8 mouse cellular contexts compared by ENCODE assay signal in the genomic region with DNA sequence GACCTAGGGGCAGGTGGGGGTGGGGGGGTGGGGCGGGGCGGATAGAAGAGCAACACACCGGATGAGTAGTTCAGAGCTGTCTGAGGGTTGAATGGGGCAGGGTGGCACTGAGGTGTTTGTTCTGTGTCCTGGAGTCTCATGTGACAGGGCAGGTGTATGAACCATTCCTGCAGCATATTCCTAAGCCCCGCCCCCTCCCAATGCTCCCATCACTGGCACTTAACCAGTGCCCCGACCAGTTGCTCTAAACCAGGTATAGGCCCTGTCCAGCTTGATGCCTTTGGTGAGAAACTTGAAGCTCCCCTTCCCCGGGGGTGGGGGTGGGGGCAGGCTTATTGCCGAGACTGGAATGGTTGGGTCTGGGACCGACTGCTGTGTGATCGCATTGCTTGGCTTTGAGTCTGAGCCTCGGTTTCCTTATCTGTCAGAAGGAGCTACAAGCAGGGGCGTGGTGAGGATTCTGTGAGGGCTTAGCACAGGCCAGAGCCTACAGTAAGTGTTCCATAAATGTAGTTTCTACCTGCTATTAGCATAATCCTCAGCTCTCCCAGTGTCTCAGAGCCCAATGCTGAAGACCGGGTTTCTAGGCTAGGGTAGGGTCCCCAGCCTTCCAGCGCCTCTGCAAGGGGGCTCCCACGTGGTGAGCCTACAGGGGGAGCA. TPM values are rescaled to one million over a fixed set of nuclear protein-coding genes. Genes with fewer than 3 reads are reported as not detected.
DNase-seq lines count a peak whose midpoint lies in the region; TF ChIP-seq lines count a peak whose summit lies in the region.

No protein-coding gene starts in this region.

- no peak for TF ChIP-seq CTCF in E14TG2a.4 (conservative IDR thresholded peaks at IDR 0.05; ENCODE audit: low read length)

- peak overlapping the region; percentile 82 for H3K27ac ChIP-seq in hindbrain, embryonic 10.5 days

- 5% methylated on average over 14 of the region's 14 CpGs for WGBS in hindbrain, embryonic 10.5 days

- DNase-seq in cerebellum, adult 9-10 months = peak; percentile 52
- no peak for DNase-seq in cerebellum, postnatal 14 days
- no peak for DNase-seq in hindbrain, embryonic 10.5 days (ENCODE audit: low spot score)
- DNase-seq in lung, postnatal 10 days = peak; percentile 48
- no peak for DNase-seq in thymus, postnatal 36 days
- DNase-seq in layer of hippocampus, postnatal 14 days (ENCODE audit: low spot score in 2 of 2) = no peak
- DNase-seq in right cerebral cortex, adult 2 months (ENCODE audit: low spot score in 2 of 2) = no peak

- no peaks in the 10 kb centered on the region for H3K9me3 ChIP-seq in E14TG2a.4 (ENCODE audit: low read length)
- H3K9me3 ChIP-seq in hindbrain, embryonic 10.5 days = no peaks in the 10 kb centered on the region

- H3K4me1 ChIP-seq in E14TG2a.4 (replicated peaks; ENCODE audit: low read depth, low read length) = peaks cover 83% of the 10 kb centered on the region
- H3K4me1 ChIP-seq in hindbrain, embryonic 10.5 days (replicated peaks) = peaks cover 94% of the 10 kb centered on the region

- H3K4me3 ChIP-seq in E14TG2a.4 (replicated peaks; ENCODE audit: low read length) = peak overlapping the region; percentile 77
- peak overlapping the region; percentile 84 for H3K4me3 ChIP-seq in hindbrain, embryonic 10.5 days

- peaks cover 29% of the 10 kb centered on the region for H3K27me3 ChIP-seq in E14TG2a.4 (ENCODE audit: insufficient read depth, low read length)
- H3K27me3 ChIP-seq in hindbrain, embryonic 10.5 days (ENCODE audit: insufficient read depth, poor library complexity, severe bottlenecking) = peaks cover 70% of the 10 kb centered on the region

- H3K36me3 ChIP-seq in E14TG2a.4 (ENCODE audit: insufficient read depth, low read length) = peaks cover 12% of the 10 kb centered on the region; the same call in 1 of the 2 replicates
- no peaks in the 10 kb centered on the region for H3K36me3 ChIP-seq in hindbrain, embryonic 10.5 days

RNA-seq across cellular contexts. Expression of a gene that starts 3.1 kb away (rescaled TPM):
- 3.9 and 6.5 TPM in 2 replicates for polyA plus RNA-seq in hindbrain, embryonic 10.5 days (2016; fragmentation: Nextera tagmentation; extraction: Ambion mirVana)
- total RNA-seq in layer of hippocampus, postnatal 14 days (2021) = 1 to 10 TPM; 7.6 to 7.8 TPM

Comparison
In these comparisons a context has a peak if more than half of its experiments do, and no peak if none do; other contexts are left out.
1. DNase-seq: peak in cerebellum, adult 9-10 months (single experiment) and lung, postnatal 10 days (single experiment); none in cerebellum, postnatal 14 days (0 of 2), hindbrain, embryonic 10.5 days (single experiment), thymus, postnatal 36 days (0 of 2), layer of hippocampus, postnatal 14 days (0 of 2) and right cerebral cortex, adult 2 months (0 of 2).